Mouse (Mus musculus) C2C12 (cell line): Measurements from ENCODE around the gene Cacna1h. TPM values are rescaled to one million over a fixed set of nuclear protein-coding genes. Genes with fewer than 3 reads are reported as not detected.

Experiments used
- H3K27me3 ChIP-seq: one replicate; pipeline ENCODE4 v1.6.1; 2011; ENCODE audit not compliant: control insufficient read depth, insufficient read depth, insufficient read length
- H3K36me3 ChIP-seq: one replicate; pipeline ENCODE4 v1.6.1; 2011; ENCODE audit not compliant: control insufficient read depth, insufficient read depth
- H3K4me3 ChIP-seq: one replicate; pipeline ENCODE4 v1.5.1; 2011; ENCODE audit warnings: mild to moderate bottlenecking, control low read depth; ENCODE audit not compliant: poor library complexity, insufficient read depth, severe bottlenecking
- H3K79me2 ChIP-seq: one replicate; pipeline ENCODE4 v1.6.1; 2011; ENCODE audit not compliant: control insufficient read depth, insufficient read depth
- H3K79me3 ChIP-seq: one replicate; pipeline ENCODE4 v1.6.1; 2011; ENCODE audit warnings: low read depth, control low read depth
- H3ac ChIP-seq: one replicate; pipeline ENCODE3; 2011; ENCODE audit warnings: low read depth; ENCODE audit not compliant: control insufficient read depth, insufficient read length
- CEBPB ChIP-seq: IDR thresholded peaks from one replicate; pipeline ENCODE4 v1.6.1; 2011; ENCODE audit warnings: low read depth, mild to moderate bottlenecking, control low read depth, moderate library complexity
- CTCF ChIP-seq: IDR thresholded peaks from one replicate; pipeline ENCODE4 v1.5.1; 2011; ENCODE audit not compliant: control insufficient read depth, insufficient read depth, insufficient read length
- FOSL1 ChIP-seq: IDR thresholded peaks from one replicate; pipeline ENCODE4 v1.8.0; 2011; ENCODE audit warnings: mild to moderate bottlenecking, low read length; ENCODE audit not compliant: poor library complexity, insufficient read depth, severe bottlenecking
- MAX ChIP-seq: IDR thresholded peaks from one replicate; pipeline ENCODE4 v1.6.1; 2011; ENCODE audit warnings: mild to moderate bottlenecking, control low read depth
- MYOD1 ChIP-seq: IDR thresholded peaks from one replicate; pipeline ENCODE4 v1.6.1; 2011; ENCODE audit warnings: low read depth; ENCODE audit not compliant: control insufficient read depth, insufficient read length
- MYOG ChIP-seq: IDR thresholded peaks from one replicate; pipeline ENCODE4 v1.6.1; 2011; ENCODE audit not compliant: control insufficient read depth, insufficient read length; ENCODE audit errors: extremely low read depth
- USF1 ChIP-seq: IDR thresholded peaks from one replicate; pipeline ENCODE4 v1.6.1; 2011; ENCODE audit warnings: low read depth, mild to moderate bottlenecking, control low read depth, moderate library complexity
- polyA plus RNA-seq: library from polyadenylated mRNA; unstranded; fragments of >200 nt; fragmentation: generic; extraction: Trizol; gene quantifications from one replicate; pipeline ENCODE4 v1.2.1, GENCODE M21; 2012; ENCODE audit warnings: missing spikeins

Cacna1h gene
- polyA plus RNA-seq, 1 experiment, result not detected

- H3K4me3 ChIP-seq, result no peak overlapping the region
- TF ChIP-seq FOSL1, result no peak
- no peak for TF ChIP-seq USF1
- TF ChIP-seq MYOG, result no peak
- TF ChIP-seq MAX, result no peak
- TF ChIP-seq CEBPB, result no peak
- no peak for TF ChIP-seq MYOD1
- TF ChIP-seq CTCF, result no peak
These were observed 59.6 kb downstream of the Cacna1h start for GRCm38 (mm10) chr17:25374011-25374410.

GRCm38 (mm10) chr17:25372491-25372890 is 61.1 kb downstream of the Cacna1h start:
- H3K79me2 ChIP-seq, result no peaks in the 10 kb centered on the region
- no peaks in the 10 kb centered on the region for H3K36me3 ChIP-seq
- no peak overlapping the region for H3K4me3 ChIP-seq
- no peak overlapping the region for H3ac ChIP-seq
- TF ChIP-seq MYOD1 (no peak), CTCF (no peak), FOSL1 (no peak), MYOG (no peak), USF1 (no peak), MAX (no peak), CEBPB (no peak)
- peaks cover 3% of the 10 kb centered on the region for H3K27me3 ChIP-seq
- H3K79me3 ChIP-seq, result no peaks in the 10 kb centered on the region

More at GRCm38 (mm10) chr17:25374011-25374410, 59.6 kb downstream of the Cacna1h start:
- H3K27me3 ChIP-seq, result no peaks in the 10 kb centered on the region
- no peaks in the 10 kb centered on the region for H3K36me3 ChIP-seq
- H3ac ChIP-seq, result no peak overlapping the region
- no peaks in the 10 kb centered on the region for H3K79me3 ChIP-seq
- no peaks in the 10 kb centered on the region for H3K79me2 ChIP-seq

- Histone ChIP-seq H3K4me3 (no peak within 1 kb of the TSS), H3K79me3 (no peaks in the 10 kb centered on the region)
These were observed 64.6 kb downstream of the Cacna1h start, which contains the start of gene Tpsg1 for GRCm38 (mm10) chr17:25368973-25369372. Gene Tpsg1 (plus strand): TSS chr17:25369273.

GRCm38 (mm10) chr17:25366005-25366404 is 67.6 kb downstream of the Cacna1h start, which contains the start of gene Tpsb2:
Gene Tpsb2 (plus strand): TSS chr17:25366305.
- Histone ChIP-seq H3K27me3 (peaks cover 25% of the 10 kb centered on the region), H3K79me2 (no peaks in the 10 kb centered on the region), H3K79me3 (no peaks in the 10 kb centered on the region), H3K4me3 (no peak within 1 kb of the TSS), H3K36me3 (no peaks in the 10 kb centered on the region), H3ac (no peak within 1 kb of the TSS)
- TF ChIP-seq MYOG (no peak), CTCF (no peak), MAX (no peak), MYOD1 (no peak), USF1 (no peak), CEBPB (no peak), FOSL1 (no peak)

More at GRCm38 (mm10) chr17:25368973-25369372, 64.6 kb downstream of the Cacna1h start, which contains the start of gene Tpsg1:
- no peak within 1 kb of the TSS for H3ac ChIP-seq
- H3K27me3 ChIP-seq, result peaks cover 25% of the 10 kb centered on the region
- TF ChIP-seq CEBPB, result no peak
- no peak for TF ChIP-seq MAX
- no peak for TF ChIP-seq USF1
- TF ChIP-seq FOSL1, result no peak
- TF ChIP-seq MYOD1, result no peak
- TF ChIP-seq CTCF, result no peak
- TF ChIP-seq MYOG, result no peak
- H3K79me2 ChIP-seq, result no peaks in the 10 kb centered on the region
- no peaks in the 10 kb centered on the region for H3K36me3 ChIP-seq

- Histone ChIP-seq H3K4me3 (no peak overlapping the region), H3K79me3 (no peaks in the 10 kb centered on the region), H3K27me3 (peaks cover 29% of the 10 kb centered on the region), H3K36me3 (no peaks in the 10 kb centered on the region), H3ac (no peak overlapping the region), H3K79me2 (no peaks in the 10 kb centered on the region)
- TF ChIP-seq CTCF (peak; percentile 61), MAX (no peak)
These were observed 69.9 kb downstream of the Cacna1h start for GRCm38 (mm10) chr17:25363726-25364125.

- TF ChIP-seq MYOD1 (no peak), CTCF (no peak), MAX (no peak), MYOG (no peak), FOSL1 (no peak), CEBPB (no peak), USF1 (no peak)
- Histone ChIP-seq H3K4me3 (no peak overlapping the region), H3K36me3 (no peaks in the 10 kb centered on the region), H3ac (no peak overlapping the region), H3K79me2 (no peaks in the 10 kb centered on the region), H3K79me3 (no peaks in the 10 kb centered on the region), H3K27me3 (peaks cover 14% of the 10 kb centered on the region)
These were observed 72.3 kb downstream of the Cacna1h start for GRCm38 (mm10) chr17:25361291-25361690.
